Mouse (Mus musculus) erythroblast, embryonic 14.5 days (primary cell): ENCODE measurements around the gene Ptprn2.

Experiments
- GATA1 ChIP-seq: IDR thresholded peaks from 2 replicates; pipeline ENCODE4 v1.6.1; 2012; ENCODE audit warnings: low read length, inconsistent platforms, mixed read lengths
- TAL1 ChIP-seq: IDR thresholded peaks from 3 replicates; pipeline ENCODE4 v1.6.1; 2012; ENCODE audit warnings: low read length, inconsistent platforms, mixed read lengths

DNA sequence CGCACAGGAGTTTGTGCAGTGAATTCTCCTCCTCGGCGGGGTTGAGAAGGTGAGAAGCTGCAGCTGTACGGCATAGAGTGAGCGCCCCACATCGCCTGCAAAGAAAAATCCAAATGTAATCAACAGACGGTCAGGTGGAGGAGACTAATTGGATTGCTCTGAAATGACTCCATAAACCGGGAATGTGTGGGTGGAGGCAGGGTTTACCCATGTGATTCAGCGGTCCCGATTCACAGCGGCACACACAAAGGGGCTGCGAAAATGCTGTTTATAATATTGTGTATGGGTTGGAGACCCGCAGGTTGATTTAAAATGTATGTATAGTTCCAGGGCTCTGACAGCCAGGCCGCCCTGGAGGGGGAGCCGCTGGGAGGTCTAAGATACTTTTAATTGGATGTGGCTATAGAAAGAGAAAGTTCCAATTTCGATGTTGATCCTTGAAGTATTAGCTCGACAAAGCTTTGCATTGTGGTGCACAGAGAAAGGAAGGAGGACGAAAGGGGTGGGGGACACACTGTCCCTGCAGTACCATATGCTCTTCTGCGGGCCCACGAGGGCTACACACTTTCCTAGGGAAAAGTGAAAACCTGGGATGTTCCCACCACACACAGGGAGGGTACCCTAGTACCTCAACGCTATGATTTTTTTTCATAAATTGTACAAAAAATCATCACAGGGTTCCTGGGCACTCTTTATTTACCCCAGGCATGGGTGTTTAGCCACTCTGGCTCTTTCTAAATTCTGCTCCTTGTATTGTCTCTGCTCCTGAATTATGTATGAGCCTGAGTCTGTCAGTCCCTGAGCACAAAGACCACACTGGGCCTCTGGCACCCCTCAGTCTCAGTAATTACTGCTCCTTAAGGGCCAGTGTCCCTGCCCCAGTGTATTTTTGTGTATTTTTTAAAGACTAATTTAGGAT lies 568.6 kb downstream of the Ptprn2 start:
- TF ChIP-seq GATA1 (no peak), TAL1 (no peak)
